19 mouse cellular contexts compared by ENCODE assay signal in genomic region chr17:24593992-24594890, GRCm38 (mm10). TPM values are rescaled to one million over a fixed set of nuclear protein-coding genes. Genes with fewer than 3 reads are reported as not detected.
DNase-seq lines count a peak whose midpoint lies in the region; ATAC-seq and TF ChIP-seq lines count a peak whose summit lies in the region.
"Had no signal": no experiment of that assay in that cellular context is flagged by ENCODE, and none has a peak within 500 bp of the region (broad histone marks: within the 10 kb centered on the region; RNA-seq: fewer than 3 reads in every experiment).

No protein-coding gene starts in this region.

- no peak overlapping the region for H3K4me2 ChIP-seq in hindbrain, embryonic 13.5 days
- H3K4me2 ChIP-seq in hindbrain, embryonic 12.5 days (replicated peaks), result no peak overlapping the region
- no peak overlapping the region for H3K4me2 ChIP-seq in liver, postnatal 0 days (ENCODE audit: low read depth, low read length)
- H3K4me2 ChIP-seq: embryonic facial prominence, embryonic 15.5 days; heart, embryonic 11.5 days; limb, embryonic 15.5 days; midbrain, embryonic 12.5 days had no signal

- H3K9ac ChIP-seq in hindbrain, embryonic 13.5 days, result no peak overlapping the region
- H3K9ac ChIP-seq in hindbrain, embryonic 12.5 days, result no peak overlapping the region
- 0 out of 2 replicates have a peak overlapping the region, but pooled peaks have one; percentile 14 for H3K9ac ChIP-seq in ES-E14 (ENCODE audit: insufficient read depth, low read depth, low read length, poor library complexity, severe bottlenecking)
- no peak overlapping the region for H3K9ac ChIP-seq in liver, postnatal 0 days (replicated peaks)
- H3K9ac ChIP-seq: embryonic facial prominence, embryonic 15.5 days; limb, embryonic 15.5 days; midbrain, embryonic 12.5 days had no signal

- no peak overlapping the region for H3K4me3 ChIP-seq in hindbrain, embryonic 13.5 days
- no peak overlapping the region for H3K4me3 ChIP-seq in hindbrain, embryonic 12.5 days
- H3K4me3 ChIP-seq in ES-E14 (ENCODE audit: insufficient read depth in 1 of 2, low read depth in 1 of 2, low read length in 2 of 2, poor library complexity in 1 of 2, severe bottlenecking in 1 of 2), result no peak overlapping the region
- no peak overlapping the region for H3K4me3 ChIP-seq in liver, postnatal 0 days (ENCODE audit: low read depth, low read length)
- H3K4me3 ChIP-seq: embryonic facial prominence, embryonic 15.5 days; forebrain, embryonic 10.5 days; limb, embryonic 15.5 days; midbrain, embryonic 12.5 days had no signal

- in situ Hi-C loops in ES-E14 (cut with MboI; ENCODE audit: low sequenced_read_pairs in 2 of 2, unreplicated experiment in 2 of 2), result no loop called here

- peaks cover 98% of the 10 kb centered on the region for H3K36me3 ChIP-seq in hindbrain, embryonic 13.5 days
- peaks cover 95% of the 10 kb centered on the region for H3K36me3 ChIP-seq in hindbrain, embryonic 12.5 days
- peaks cover 54% of the 10 kb centered on the region for H3K36me3 ChIP-seq in ES-E14 (ENCODE audit: control insufficient read depth, insufficient read depth, low read length, poor library complexity, severe bottlenecking)
- H3K36me3 ChIP-seq in liver, postnatal 0 days (replicated peaks; ENCODE audit: insufficient read depth, low read length), result peaks cover 51% of the 10 kb centered on the region

- H3K27ac ChIP-seq in hindbrain, embryonic 13.5 days, result peak overlapping the region; percentile 18; the same call in 1 of the 2 replicates
- no peak overlapping the region for H3K27ac ChIP-seq in hindbrain, embryonic 12.5 days
- no peak overlapping the region for H3K27ac ChIP-seq in ES-E14 (ENCODE audit: insufficient read depth, low read depth, low read length, poor library complexity, severe bottlenecking)
- no peak overlapping the region for H3K27ac ChIP-seq in liver, postnatal 0 days (ENCODE audit: low read depth)
- H3K27ac ChIP-seq: embryonic facial prominence, embryonic 15.5 days; forebrain, embryonic 10.5 days; limb, embryonic 15.5 days; midbrain, embryonic 12.5 days had no signal

- no peaks in the 10 kb centered on the region for H3K27me3 ChIP-seq in hindbrain, embryonic 13.5 days
- H3K27me3 ChIP-seq in hindbrain, embryonic 12.5 days, result no peaks in the 10 kb centered on the region
- no peaks in the 10 kb centered on the region for H3K27me3 ChIP-seq in liver, postnatal 0 days (ENCODE audit: insufficient read depth, low read length)
- H3K27me3 ChIP-seq: embryonic facial prominence, embryonic 15.5 days; limb, embryonic 15.5 days; midbrain, embryonic 12.5 days had no signal

- peak; percentile 64 for DNase-seq in cerebellum, adult 11-12 months
- DNase-seq in cerebellum, adult 8-10 months, result no peak
- DNase-seq in ES-E14 (ENCODE audit: low read depth, low spot score), result no peak
- DNase-seq in cerebellum, postnatal 25 days, result peak; percentile 49 to 65
- DNase-seq in urinary bladder, postnatal 25 days (ENCODE audit: low spot score), result no peak
- DNase-seq in liver, postnatal 0 days, result no peak
- DNase-seq: gastrocnemius, postnatal 25 days; heart, postnatal 36 days; kidney, adult 2 months; kidney, postnatal 36 days; lung, adult 2 months; thymus, adult 2 months had no signal

- no peak for TF ChIP-seq EP300 in liver, postnatal 0 days (IDR thresholded peaks at IDR 0.05; ENCODE audit: low read depth)

- 92% methylated on average over 26 of the region's 26 CpGs for WGBS in hindbrain, embryonic 13.5 days
- WGBS in hindbrain, embryonic 12.5 days, result 92% methylated on average over 26 of the region's 26 CpGs
- WGBS in liver, postnatal 0 days (ENCODE audit: insufficient replicate concordance), result 87% methylated on average over 26 of the region's 26 CpGs

- no peaks in the 10 kb centered on the region for H3K4me1 ChIP-seq in hindbrain, embryonic 13.5 days (replicated peaks)
- no peaks in the 10 kb centered on the region for H3K4me1 ChIP-seq in hindbrain, embryonic 12.5 days
- peaks cover 0 to 10% of the 10 kb centered on the region in 2 experiments; a peak in 2 of 4 replicates for H3K4me1 ChIP-seq in ES-E14 (ENCODE audit: control insufficient read depth in 2 of 2, insufficient read depth in 2 of 2, low read length in 2 of 2, poor library complexity in 1 of 2)
- no peaks in the 10 kb centered on the region for H3K4me1 ChIP-seq in liver, postnatal 0 days (ENCODE audit: insufficient read depth)
- H3K4me1 ChIP-seq: embryonic facial prominence, embryonic 15.5 days; forebrain, embryonic 10.5 days; limb, embryonic 15.5 days; midbrain, embryonic 12.5 days had no signal

- H3K9me3 ChIP-seq in hindbrain, embryonic 13.5 days, result no peaks in the 10 kb centered on the region
- no peaks in the 10 kb centered on the region for H3K9me3 ChIP-seq in hindbrain, embryonic 12.5 days (replicated peaks)
- H3K9me3 ChIP-seq in ES-E14 (ENCODE audit: control insufficient read depth, insufficient read depth, low read depth, low read length), result no peaks in the 10 kb centered on the region
- H3K9me3 ChIP-seq in liver, postnatal 0 days (ENCODE audit: low read length), result no peaks in the 10 kb centered on the region
- H3K9me3 ChIP-seq: embryonic facial prominence, embryonic 15.5 days; forebrain, embryonic 10.5 days; limb, embryonic 15.5 days; midbrain, embryonic 12.5 days had no signal

- no peak for TF ChIP-seq CTCF in liver, postnatal 0 days (IDR thresholded peaks at IDR 0.05; ENCODE audit: low read depth)

- no peak for ATAC-seq in hindbrain, embryonic 13.5 days (ENCODE audit: low FRiP score)
- no peak for ATAC-seq in hindbrain, embryonic 12.5 days (ENCODE audit: low FRiP score)
- ATAC-seq in liver, postnatal 0 days, result no peak

TF ChIP-seq in ES-E14, 5 proteins besides CTCF, POLR2A, EP300 and RAD21:
- no peak for TF ChIP-seq MAFK (IDR thresholded peaks at IDR 0.05; ENCODE audit: insufficient read depth, low read depth, low read length)
- TF ChIP-seq ZNF384 (IDR thresholded peaks at IDR 0.05; ENCODE audit: low read depth, low read length), result no peak
- TF ChIP-seq CHD2 (IDR thresholded peaks at IDR 0.05; ENCODE audit: low read depth, low read length), result no peak
- no peak for TF ChIP-seq HCFC1 (IDR thresholded peaks at IDR 0.05; ENCODE audit: borderline replicate concordance, insufficient read depth, low read length)
- TF ChIP-seq ZC3H11A (IDR thresholded peaks at IDR 0.05; ENCODE audit: borderline replicate concordance, low read depth, low read length), result no peak

RNA-seq across cellular contexts. Expression of gene Tsc2, which starts 38.2 kb away (rescaled TPM):
- polyA plus RNA-seq in hindbrain, embryonic 13.5 days (2015; fragmentation: Nextera tagmentation; extraction: Ambion mirVana), result 67.9 and 76.0 TPM in 2 replicates
- polyA plus RNA-seq in hindbrain, embryonic 12.5 days (2016; fragmentation: Nextera tagmentation; extraction: Ambion mirVana), result 85.5 and 86.2 TPM in 2 replicates
- total RNA-seq in ES-E14 (2012; rRNA removed), result 93.0 and 118 TPM in 2 replicates
- 9.3 and 11.3 TPM in 2 replicates for polyA plus RNA-seq in liver, postnatal 0 days (2015; fragmentation: Nextera tagmentation; extraction: Ambion mirVana)

RNA-seq across cellular contexts. Expression of gene Nthl1, which starts 38.2 kb away (rescaled TPM):
- polyA plus RNA-seq in hindbrain, embryonic 13.5 days (2015; fragmentation: Nextera tagmentation; extraction: Ambion mirVana), result 8.2 and 8.8 TPM in 2 replicates
- polyA plus RNA-seq in hindbrain, embryonic 12.5 days (2016; fragmentation: Nextera tagmentation; extraction: Ambion mirVana), result 14.4 and 15.7 TPM in 2 replicates
- 39.4 and 43.0 TPM in 2 replicates for total RNA-seq in ES-E14 (2012; rRNA removed)
- 3.6 and 4.3 TPM in 2 replicates for polyA plus RNA-seq in liver, postnatal 0 days (2015; fragmentation: Nextera tagmentation; extraction: Ambion mirVana)

RNA-seq across cellular contexts. Expression of gene Pkd1, which starts 44.6 kb away (rescaled TPM):
- polyA plus RNA-seq in hindbrain, embryonic 13.5 days (2015; fragmentation: Nextera tagmentation; extraction: Ambion mirVana), result 20.1 and 21.6 TPM in 2 replicates
- 20.5 and 25.5 TPM in 2 replicates for polyA plus RNA-seq in hindbrain, embryonic 12.5 days (2016; fragmentation: Nextera tagmentation; extraction: Ambion mirVana)
- total RNA-seq in ES-E14 (2012; rRNA removed), result 27.8 and 35.9 TPM in 2 replicates
- polyA plus RNA-seq in liver, postnatal 0 days (2015; fragmentation: Nextera tagmentation; extraction: Ambion mirVana), result 2.7 and 2.8 TPM in 2 replicates

RNA-seq across cellular contexts. Expression of gene Slc9a3r2, which starts 55.9 kb away (rescaled TPM):
- polyA plus RNA-seq in hindbrain, embryonic 13.5 days (2015; fragmentation: Nextera tagmentation; extraction: Ambion mirVana), result 32.7 and 34.3 TPM in 2 replicates
- polyA plus RNA-seq in hindbrain, embryonic 12.5 days (2016; fragmentation: Nextera tagmentation; extraction: Ambion mirVana), result 39.2 and 39.6 TPM in 2 replicates
- 11.4 and 22.7 TPM in 2 replicates for total RNA-seq in ES-E14 (2012; rRNA removed)
- polyA plus RNA-seq in liver, postnatal 0 days (2015; fragmentation: Nextera tagmentation; extraction: Ambion mirVana), result 12.5 and 13.3 TPM in 2 replicates

Comparison
In these comparisons a context has a peak if more than half of its experiments do, and no peak if none do; other contexts are left out.
1. DNase-seq: peak in cerebellum, adult 11-12 months (single experiment) and cerebellum, postnatal 25 days (2 of 2); none in cerebellum, adult 8-10 months (single experiment), ES-E14 (single experiment), urinary bladder, postnatal 25 days (single experiment) and liver, postnatal 0 days (single experiment).